Mouse (Mus musculus) cerebellum, adult 8-10 months (tissue): Measurements from ENCODE around the gene A530084C06Rik.

Source experiments
- DNase-seq: peaks from one replicate; pipeline ENCODE4 v3.0.0; 2022

A530084C06Rik gene

DNA sequence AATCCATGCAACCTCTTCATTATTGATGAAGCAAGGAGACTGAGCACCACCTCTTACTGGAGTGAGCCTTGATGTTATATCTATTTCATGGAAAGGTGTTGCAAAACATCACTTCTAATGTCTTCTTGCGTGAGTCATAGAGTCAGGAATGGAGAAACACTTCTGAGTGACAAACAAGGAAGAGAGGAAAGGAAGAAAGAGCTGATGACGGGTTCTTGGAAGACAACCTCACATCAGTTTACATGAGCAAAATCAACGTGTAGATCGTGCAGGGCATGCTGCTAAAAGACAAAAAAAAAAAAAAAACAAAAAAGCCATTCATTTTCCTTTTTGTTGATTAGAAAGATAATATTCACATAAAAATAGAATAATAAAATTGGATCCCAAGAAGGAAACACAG is 24.4 kb downstream of the A530084C06Rik start:
- DNase-seq: no peak

DNA sequence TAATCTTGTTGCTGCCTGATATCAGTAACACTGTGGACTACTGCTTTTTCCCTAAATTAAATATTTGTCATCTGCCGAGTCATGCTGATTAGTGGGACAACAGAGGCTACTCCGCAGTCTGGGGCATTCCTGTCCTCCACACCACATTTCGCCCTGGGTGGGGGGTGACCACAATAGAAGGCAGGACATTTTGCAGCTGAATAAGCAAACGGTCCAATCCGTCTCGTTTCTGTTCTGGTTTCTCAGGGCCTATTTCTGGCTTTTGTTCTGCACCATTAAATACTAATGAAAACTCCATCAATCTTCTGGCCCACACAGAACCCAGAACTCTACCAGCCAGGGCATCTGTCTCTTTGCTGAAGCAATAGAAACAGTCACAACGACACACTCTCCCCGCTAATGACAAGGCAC is 27.5 kb downstream of the A530084C06Rik start:
- no peak for DNase-seq

DNA sequence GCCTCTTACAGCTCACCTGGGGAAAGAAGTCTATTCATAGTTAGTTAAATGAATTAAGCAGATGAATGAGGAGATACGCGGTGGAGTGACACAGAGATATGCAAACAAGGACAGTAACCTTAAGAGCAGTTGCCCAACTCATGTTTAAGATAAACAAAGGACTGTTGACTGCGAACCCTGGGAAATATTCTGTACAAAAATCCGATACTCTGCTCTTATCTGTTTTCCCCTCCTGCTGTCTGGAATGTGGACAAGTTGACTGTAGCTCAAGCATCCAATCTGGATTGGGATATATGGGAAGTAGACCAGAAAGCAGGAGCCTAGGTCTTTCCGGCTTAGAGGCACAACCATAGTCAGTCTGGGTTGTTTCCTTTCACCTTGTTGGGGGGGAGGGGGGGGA is 27.9 kb downstream of the A530084C06Rik start:
- no peak for DNase-seq

DNA sequence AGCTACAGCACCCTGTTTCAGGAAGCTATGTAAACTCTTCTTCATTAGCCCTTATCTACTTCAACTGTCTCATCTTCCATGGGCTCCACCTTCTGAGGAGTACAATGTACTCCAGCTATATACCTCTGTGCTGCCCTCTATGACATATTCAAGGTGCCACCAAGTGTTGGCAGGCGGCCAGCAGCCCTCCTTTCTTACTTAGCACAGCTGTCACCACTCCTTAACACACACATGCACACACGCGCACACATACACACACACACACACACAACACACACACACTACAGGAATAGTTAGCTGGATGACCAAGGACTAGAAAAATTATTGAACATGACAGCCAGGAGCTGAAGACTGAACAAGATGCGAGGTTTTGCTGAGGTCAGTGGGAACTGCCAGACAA is 34.2 kb downstream of the A530084C06Rik start:
- no peak for DNase-seq

DNA sequence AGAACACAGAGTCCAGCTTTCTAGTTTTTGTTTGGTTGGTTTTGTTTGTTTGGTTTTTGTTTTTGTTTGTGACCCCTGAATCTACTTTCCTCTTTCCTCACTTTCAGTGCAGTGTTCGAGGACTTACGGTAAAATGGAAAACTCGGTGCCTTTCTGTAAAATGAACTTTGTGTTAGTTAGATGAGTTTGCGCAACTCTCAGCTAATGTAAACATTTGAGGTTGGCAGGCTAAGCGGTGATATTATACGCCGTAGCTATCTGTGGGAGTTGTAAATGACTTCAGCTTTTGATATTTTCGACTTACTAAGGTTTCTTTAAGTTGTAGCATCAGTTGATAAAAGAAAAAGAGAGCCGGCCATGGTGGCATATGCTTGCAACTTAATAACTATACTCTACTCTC is 40.2 kb downstream of the A530084C06Rik start:
- DNase-seq: no peak

DNA sequence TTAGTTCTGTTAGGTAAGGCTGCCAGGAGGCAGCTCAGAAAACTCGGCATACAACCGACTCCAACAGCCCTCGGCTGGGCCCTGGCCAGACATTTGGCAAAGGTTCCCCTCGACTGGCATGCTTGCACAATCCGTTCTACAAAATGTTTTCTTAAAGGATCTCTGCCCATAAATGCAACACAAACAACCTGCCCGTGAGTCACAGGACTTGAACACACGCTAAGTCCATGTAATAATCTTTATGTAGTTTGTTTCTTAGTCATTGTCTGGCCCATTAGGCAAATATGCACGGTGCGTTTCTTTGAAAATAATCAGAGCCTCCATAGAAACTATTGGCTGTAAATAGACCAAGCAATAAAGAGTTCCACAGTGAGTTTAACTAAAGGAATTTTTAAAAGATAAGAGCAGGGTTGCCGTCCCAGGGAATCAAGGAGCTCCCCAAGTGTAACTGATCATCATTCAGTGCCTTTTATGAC is 40.7 kb downstream of the A530084C06Rik start:
- DNase-seq: peak; percentile 1

DNA sequence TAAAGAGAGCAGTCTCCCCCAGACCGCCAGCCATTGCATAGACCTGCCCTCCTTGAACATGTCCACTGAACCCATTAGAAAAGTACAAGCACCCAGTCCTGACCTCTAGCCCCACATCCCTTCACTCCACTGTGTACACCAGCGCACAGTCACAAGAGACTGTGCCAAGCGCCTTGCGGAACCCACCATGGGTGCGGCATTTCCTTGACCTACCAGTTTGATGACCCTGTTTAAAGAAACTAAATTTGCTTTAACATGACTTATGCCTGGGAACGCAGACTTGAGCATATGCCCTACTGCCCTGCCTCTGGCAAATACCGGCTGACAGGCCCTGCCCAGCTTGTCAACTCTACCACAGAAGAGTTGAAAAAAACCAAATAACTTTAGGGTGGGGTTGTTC is 43.9 kb downstream of the A530084C06Rik start:
- no peak for DNase-seq

DNA sequence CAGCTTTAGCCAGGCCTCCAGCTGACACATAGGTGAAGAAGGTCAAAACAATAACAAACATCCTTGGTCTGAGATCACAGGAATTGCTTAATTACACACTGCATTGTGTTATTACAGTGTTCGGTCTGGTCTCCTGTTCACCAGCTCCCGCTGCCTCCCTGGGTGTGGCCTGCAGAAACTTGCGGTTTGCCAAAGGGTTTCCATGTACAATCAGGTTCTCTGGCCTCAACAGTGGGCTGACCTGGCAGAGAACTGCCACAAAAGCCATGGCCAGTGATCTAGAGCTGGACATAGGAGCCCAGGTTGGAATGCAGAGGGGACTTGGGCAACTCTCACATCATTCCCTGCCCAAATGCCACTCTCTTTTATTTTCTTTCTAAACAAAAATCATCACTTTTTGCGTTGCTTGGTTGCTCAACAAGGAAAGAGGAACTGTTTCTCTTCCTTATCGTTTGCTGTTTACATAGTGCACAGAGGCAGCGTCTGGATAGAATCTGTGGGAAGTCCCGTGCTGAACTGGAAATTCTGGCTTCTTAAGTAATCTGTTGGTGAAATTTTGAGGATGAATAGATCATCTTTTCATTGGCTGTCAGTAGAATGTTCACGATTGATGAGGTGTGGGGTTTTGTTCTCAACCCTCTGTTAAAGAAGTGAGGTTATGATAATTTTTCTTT is 52.5 kb downstream of the A530084C06Rik start:
- DNase-seq: no peak
